Mouse (Mus musculus) G1E (cell line): ENCODE results near the gene Mst1.

Experiments
- CTCF ChIP-seq: IDR thresholded peaks from 2 replicates; pipeline ENCODE4 v1.5.1; 2012; ENCODE audit warnings: low read depth, low read length, inconsistent platforms, mixed read lengths
- GATA1 ChIP-seq: IDR thresholded peaks from 2 replicates; pipeline ENCODE4 v1.6.1; 2012; ENCODE audit warnings: borderline replicate concordance, low read length, inconsistent platforms, mixed read lengths
- GATA2 ChIP-seq: IDR thresholded peaks from 2 replicates; pipeline ENCODE4 v1.6.1; 2012; ENCODE audit warnings: low read depth, low read length, inconsistent platforms, borderline replicate concordance
- POLR2AphosphoS5 ChIP-seq: IDR thresholded peaks from 2 replicates; pipeline ENCODE4 v1.6.1; 2012; ENCODE audit warnings: low read depth, low read length, inconsistent platforms; ENCODE audit not compliant: insufficient replicate concordance
- TAL1 ChIP-seq: conservative IDR thresholded peaks from 2 replicates; pipeline ENCODE4 v1.6.1; 2012; ENCODE audit warnings: low read depth, low read length, inconsistent platforms, mixed read lengths

DNA sequence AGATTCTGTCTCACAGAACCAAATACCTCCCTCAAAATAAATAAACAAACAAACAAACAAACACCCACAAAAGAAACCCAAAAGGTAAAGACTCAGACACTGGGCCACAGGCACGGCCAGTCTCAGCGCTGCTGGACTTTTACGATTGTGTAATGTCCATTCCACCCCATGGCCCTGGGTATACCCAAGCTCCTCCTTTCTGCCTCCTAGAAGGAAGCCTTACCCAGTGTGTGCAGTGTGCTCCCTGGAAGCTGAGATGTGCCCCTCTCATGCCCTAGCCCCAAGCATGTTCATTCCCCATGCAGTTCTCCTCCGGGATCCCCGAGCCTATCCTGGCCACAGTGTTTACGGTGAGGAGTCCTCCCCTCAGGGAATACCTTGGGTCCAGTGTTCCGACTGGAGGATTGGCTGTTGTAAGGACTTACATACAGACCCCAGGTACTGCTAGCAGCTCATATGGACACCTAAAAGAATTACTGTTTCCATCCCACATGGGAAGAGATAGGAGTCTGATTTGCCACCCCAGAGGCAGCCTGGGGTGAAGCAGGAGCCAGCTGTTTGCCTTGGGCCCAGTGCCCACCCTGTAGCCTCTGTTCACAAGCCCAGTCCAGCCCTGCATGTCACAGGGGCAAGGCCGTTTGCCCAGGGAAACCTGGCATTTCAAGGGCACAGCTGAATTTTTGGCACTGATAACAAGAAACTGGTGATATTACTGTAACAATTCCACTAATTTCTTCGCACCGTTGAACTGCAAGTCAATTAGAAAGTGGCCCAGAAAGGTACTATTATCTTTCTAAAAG is 41.1 kb downstream of the Mst1 start:
- TF ChIP-seq CTCF = no peak
- TF ChIP-seq GATA2 = no peak
- TF ChIP-seq GATA1 = no peak
- no peak for TF ChIP-seq TAL1
- TF ChIP-seq POLR2AphosphoS5 = no peak
